ENCODE assay signal across 8 mouse cellular contexts in genomic region chr13:109440881-109441280, GRCm38 (mm10).
A peak's percentile ranks its signal among the peaks of the same experiment; 100 is the strongest.
DNase-seq lines count a peak whose midpoint lies in the region; ATAC-seq lines count a peak whose summit lies in the region.

No protein-coding gene starts in this region.

- no peaks in the 10 kb centered on the region for H3K27me3 ChIP-seq in embryonic facial prominence, embryonic 11.5 days (ENCODE audit: control insufficient read depth, insufficient read depth, low read length)
- H3K27me3 ChIP-seq in limb, embryonic 10.5 days (ENCODE audit: low read depth, poor library complexity, severe bottlenecking): no peaks in the 10 kb centered on the region
- no peaks in the 10 kb centered on the region for H3K27me3 ChIP-seq in midbrain, embryonic 11.5 days (ENCODE audit: control insufficient read depth, insufficient read depth, low read length)

- peak overlapping the region; percentile 44 for H3K4me3 ChIP-seq in embryonic facial prominence, embryonic 11.5 days (ENCODE audit: low read depth, low read length)
- H3K4me3 ChIP-seq in limb, embryonic 10.5 days: peak overlapping the region; percentile 54
- H3K4me3 ChIP-seq in midbrain, embryonic 11.5 days (ENCODE audit: low read depth, low read length): peak overlapping the region; percentile 42

- no peaks in the 10 kb centered on the region for H3K9me3 ChIP-seq in embryonic facial prominence, embryonic 11.5 days (replicated peaks; ENCODE audit: control insufficient read depth, low read length)
- H3K9me3 ChIP-seq in limb, embryonic 10.5 days (replicated peaks): no peaks in the 10 kb centered on the region
- no peaks in the 10 kb centered on the region for H3K9me3 ChIP-seq in midbrain, embryonic 11.5 days (ENCODE audit: control insufficient read depth, low read length)

- DNase-seq in adrenal gland, postnatal 14 days: peak; percentile 90
- DNase-seq in embryonic facial prominence, embryonic 11.5 days (ENCODE audit: low spot score): peak; percentile 90
- peak; percentile 81 to 84 for DNase-seq in heart, adult 18-20 months
- peak; percentile 88 for DNase-seq in kidney, adult 18-20 months
- peak; percentile 89 for DNase-seq in limb, embryonic 10.5 days (ENCODE audit: low spot score)
- peak; percentile 96 for DNase-seq in midbrain, embryonic 11.5 days (ENCODE audit: low spot score, missing footprints)
- DNase-seq in skeletal muscle tissue, adult 2 months (ENCODE audit: low read depth, low spot score): peak; percentile 86
- peak; percentile 87 for DNase-seq in yolk sac, embryonic 10.5 days (ENCODE audit: low spot score)

- H3K27ac ChIP-seq in embryonic facial prominence, embryonic 11.5 days (replicated peaks; ENCODE audit: low read depth, low read length): peak overlapping the region; percentile 73
- H3K27ac ChIP-seq in limb, embryonic 10.5 days: peak overlapping the region; percentile 78
- H3K27ac ChIP-seq in midbrain, embryonic 11.5 days (ENCODE audit: low read depth, low read length): peak overlapping the region; percentile 61

- H3K9ac ChIP-seq in embryonic facial prominence, embryonic 11.5 days (replicated peaks; ENCODE audit: low read length): peak overlapping the region; percentile 51
- peak overlapping the region; percentile 67 for H3K9ac ChIP-seq in midbrain, embryonic 11.5 days (ENCODE audit: low read length)

- H3K4me1 ChIP-seq in embryonic facial prominence, embryonic 11.5 days (ENCODE audit: control insufficient read depth, insufficient read depth, low read length): no peaks in the 10 kb centered on the region
- H3K4me1 ChIP-seq in limb, embryonic 10.5 days: peaks cover 28% of the 10 kb centered on the region
- no peaks in the 10 kb centered on the region for H3K4me1 ChIP-seq in midbrain, embryonic 11.5 days (ENCODE audit: control insufficient read depth, insufficient read depth, low read length)

- H3K36me3 ChIP-seq in embryonic facial prominence, embryonic 11.5 days (replicated peaks; ENCODE audit: control insufficient read depth, insufficient read depth, low read depth, low read length): no peaks in the 10 kb centered on the region
- no peaks in the 10 kb centered on the region for H3K36me3 ChIP-seq in limb, embryonic 10.5 days
- H3K36me3 ChIP-seq in midbrain, embryonic 11.5 days (ENCODE audit: control insufficient read depth, insufficient read depth, low read length): no peaks in the 10 kb centered on the region

- ATAC-seq in embryonic facial prominence, embryonic 11.5 days (replicated peaks; ENCODE audit: insufficient number of reproducible peaks, low FRiP score, low TSS enrichment, low read depth): peak; percentile 99
- ATAC-seq in midbrain, embryonic 11.5 days (ENCODE audit: low FRiP score): peak; percentile 98

- peak overlapping the region; percentile 71 for H3K4me2 ChIP-seq in embryonic facial prominence, embryonic 11.5 days (ENCODE audit: low read depth, low read length)
- H3K4me2 ChIP-seq in midbrain, embryonic 11.5 days: peak overlapping the region; percentile 62

- 0% methylated on average over 12 of the region's 12 CpGs for WGBS in embryonic facial prominence, embryonic 11.5 days
- under 1% methylated on average over 12 of the region's 12 CpGs for WGBS in limb, embryonic 10.5 days
- under 1% methylated on average over 12 of the region's 12 CpGs for WGBS in midbrain, embryonic 11.5 days

Comparison
In these comparisons a context has a peak if more than half of its experiments do, and no peak if none do; other contexts are left out.
1. Peak in every context shown above with its lines: DNase-seq, ATAC-seq, H3K4me3 ChIP-seq and H3K27ac ChIP-seq.